ENCODE assay signal across 22 mouse cellular contexts in the genomic region with DNA sequence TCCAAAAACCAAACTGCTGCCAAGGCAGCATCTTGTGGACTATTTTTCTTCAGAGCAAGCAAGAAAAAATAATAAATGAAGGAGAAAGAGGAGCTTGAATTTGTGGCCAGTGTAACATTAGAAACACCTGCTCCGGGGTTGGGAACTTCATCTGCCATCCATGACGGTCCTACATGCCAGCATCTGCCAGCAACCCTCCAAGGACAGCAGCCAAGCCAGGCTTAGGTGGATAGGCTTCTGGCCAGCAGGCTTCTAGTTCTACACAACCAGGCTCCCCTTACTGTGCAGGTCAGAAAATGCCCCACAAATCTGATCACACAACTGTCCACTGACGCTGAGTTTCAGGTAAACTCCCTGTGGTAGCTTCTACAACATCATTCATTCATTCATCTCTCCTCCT.
"Had no signal": no experiment of that assay in that cellular context is flagged by ENCODE, and none has a peak within 500 bp of the region (broad histone marks: within the 10 kb centered on the region; RNA-seq: fewer than 3 reads in every experiment).

No protein-coding gene starts in this region.

- DNase-seq: kidney, postnatal 25 days; layer of hippocampus, adult 9-11 months; liver, postnatal 0 days; lung, embryonic 14.5 days; right cerebral cortex, adult 18-20 months; right cerebral cortex, postnatal 25 days; spleen, adult 18-20 months; thymus, postnatal 25 days had no signal

- H3K9me3 ChIP-seq: limb, embryonic 12.5 days; limb, embryonic 15.5 days; midbrain, embryonic 12.5 days; midbrain, embryonic 15.5 days; neural tube, embryonic 12.5 days; neural tube, embryonic 15.5 days; stomach, embryonic 15.5 days had no signal

- H3K27ac ChIP-seq: kidney, postnatal 0 days; layer of hippocampus, adult 2 months; left cerebral cortex, adult 2 months; limb, embryonic 12.5 days; limb, embryonic 15.5 days; liver, embryonic 14.5 days; macrophage; midbrain, embryonic 12.5 days; midbrain, embryonic 15.5 days; neural tube, embryonic 12.5 days; neural tube, embryonic 15.5 days; stomach, embryonic 15.5 days had no signal

- H3K36me3 ChIP-seq: limb, embryonic 12.5 days; limb, embryonic 15.5 days; midbrain, embryonic 12.5 days; midbrain, embryonic 15.5 days; neural tube, embryonic 12.5 days; neural tube, embryonic 15.5 days; stomach, embryonic 15.5 days had no signal

- H3K4me3 ChIP-seq: layer of hippocampus, adult 2 months; left cerebral cortex, adult 2 months; limb, embryonic 12.5 days; limb, embryonic 15.5 days; midbrain, embryonic 12.5 days; midbrain, embryonic 15.5 days; neural tube, embryonic 12.5 days; neural tube, embryonic 15.5 days; stomach, embryonic 15.5 days had no signal

- H3K27me3 ChIP-seq: limb, embryonic 12.5 days; limb, embryonic 15.5 days; midbrain, embryonic 12.5 days; midbrain, embryonic 15.5 days; neural tube, embryonic 12.5 days; neural tube, embryonic 15.5 days; stomach, embryonic 15.5 days had no signal

- H3K4me1 ChIP-seq: limb, embryonic 12.5 days; midbrain, embryonic 12.5 days; midbrain, embryonic 15.5 days; neural tube, embryonic 12.5 days; neural tube, embryonic 15.5 days; stomach, embryonic 15.5 days had no signal

- H3K4me2 ChIP-seq: limb, embryonic 12.5 days; limb, embryonic 15.5 days; liver, embryonic 11.5 days; lung, embryonic 14.5 days; midbrain, embryonic 12.5 days; midbrain, embryonic 15.5 days; neural tube, embryonic 12.5 days; neural tube, embryonic 15.5 days; stomach, embryonic 15.5 days had no signal

- ATAC-seq: liver, postnatal 0 days; lung, postnatal 0 days; midbrain, embryonic 15.5 days had no signal

- H3K9ac ChIP-seq: limb, embryonic 12.5 days; limb, embryonic 15.5 days; liver, embryonic 14.5 days; liver, postnatal 0 days; lung, embryonic 14.5 days; midbrain, embryonic 12.5 days; midbrain, embryonic 15.5 days; neural tube, embryonic 12.5 days; neural tube, embryonic 15.5 days; stomach, embryonic 15.5 days had no signal
